Mouse (Mus musculus) kidney, adult 9 months (tissue): ENCODE data around the gene Ldlrad3.

Source experiments
- DNase-seq: peaks from one replicate; pipeline ENCODE4 v3.0.0; 2022

The Ldlrad3 gene

DNA sequence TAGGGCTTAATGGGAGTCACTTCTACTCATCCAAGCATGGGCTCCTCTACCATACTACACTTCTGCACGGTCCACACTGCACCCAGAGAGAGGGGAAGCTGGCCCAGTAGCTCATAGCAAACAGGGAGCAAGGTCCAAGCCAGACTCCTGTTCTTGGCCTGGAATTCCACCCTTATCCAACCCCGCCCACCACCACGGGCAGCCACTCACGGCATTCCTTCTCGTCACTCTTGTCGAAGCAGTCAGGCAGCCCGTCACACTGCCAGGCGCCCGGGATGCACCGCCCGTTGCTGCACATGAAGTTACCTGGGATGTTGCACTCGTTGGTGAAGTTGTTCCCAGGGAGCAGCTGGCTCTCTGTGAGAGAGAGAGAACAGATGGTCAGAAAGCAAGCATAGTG, 72.9 kb downstream of the Ldlrad3 start:
- peak; percentile 94 for DNase-seq

DNA sequence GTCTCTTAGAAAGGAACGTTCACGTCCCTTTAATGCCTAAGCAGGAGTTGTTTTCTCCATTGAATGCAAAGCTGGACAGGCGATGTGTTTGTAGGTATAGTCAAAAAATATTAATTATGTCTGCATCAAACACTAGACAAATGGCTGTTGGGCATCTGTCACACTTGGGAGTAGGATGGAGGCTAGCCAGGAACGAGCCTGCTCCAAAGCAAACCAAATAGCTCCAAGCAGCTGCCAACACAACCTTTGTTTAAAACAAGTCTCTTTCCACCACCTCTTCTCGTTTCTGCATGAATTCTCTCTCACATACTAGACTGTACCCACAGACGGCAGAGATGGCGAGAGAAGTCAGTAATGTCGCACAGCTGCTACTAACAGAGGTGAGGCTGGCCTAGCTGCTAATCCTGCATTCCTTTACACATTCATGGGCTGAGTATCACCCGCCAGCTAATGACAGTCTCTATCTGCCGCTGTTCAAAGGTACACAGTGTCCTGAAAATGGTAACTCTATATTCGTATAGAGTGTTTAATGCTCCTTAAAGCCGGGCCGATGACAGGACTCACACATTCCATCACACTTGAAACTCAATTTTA, 74.2 kb downstream of the Ldlrad3 start:
- no peak for DNase-seq

DNA sequence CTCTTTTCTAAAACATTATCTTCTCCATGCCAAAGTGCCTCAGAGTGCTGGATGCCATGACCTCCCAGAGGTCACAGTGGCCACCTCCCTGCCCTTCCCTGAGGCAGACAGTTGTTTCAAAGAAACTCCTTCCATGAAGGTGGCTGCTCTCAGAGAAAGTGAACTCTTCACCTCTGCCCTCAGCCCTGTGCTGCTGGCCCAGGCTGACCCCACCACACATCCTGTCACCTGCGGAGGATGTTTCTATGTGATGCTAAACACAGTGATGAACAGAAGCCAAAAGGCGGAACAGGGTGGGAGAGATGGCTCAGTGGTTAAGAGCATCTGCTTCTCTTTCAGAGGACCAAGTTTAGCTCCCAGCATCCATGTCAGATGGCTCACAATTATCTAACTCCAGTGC, 75.9 kb downstream of the Ldlrad3 start:
- no peak for DNase-seq

DNA sequence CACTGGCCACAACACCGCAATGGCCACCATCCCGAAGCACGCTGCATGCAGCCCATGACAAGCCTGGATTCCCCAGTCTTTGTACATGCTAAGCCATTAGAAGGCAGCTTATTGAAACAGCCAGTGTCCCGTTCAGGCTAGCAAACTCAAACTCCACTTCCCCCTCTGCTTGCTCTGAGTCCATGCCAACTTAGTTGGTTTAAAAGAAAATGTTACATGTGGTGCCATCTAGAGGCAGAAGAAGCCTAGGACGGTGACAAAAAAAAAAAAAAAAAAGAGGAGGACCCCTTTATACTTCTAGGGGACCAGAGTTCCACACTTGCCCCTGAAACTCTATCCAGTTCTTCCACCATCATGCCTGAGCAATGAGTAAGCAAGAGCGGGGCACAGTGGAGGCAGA, 78.9 kb downstream of the Ldlrad3 start:
- DNase-seq: peak; percentile 56

DNA sequence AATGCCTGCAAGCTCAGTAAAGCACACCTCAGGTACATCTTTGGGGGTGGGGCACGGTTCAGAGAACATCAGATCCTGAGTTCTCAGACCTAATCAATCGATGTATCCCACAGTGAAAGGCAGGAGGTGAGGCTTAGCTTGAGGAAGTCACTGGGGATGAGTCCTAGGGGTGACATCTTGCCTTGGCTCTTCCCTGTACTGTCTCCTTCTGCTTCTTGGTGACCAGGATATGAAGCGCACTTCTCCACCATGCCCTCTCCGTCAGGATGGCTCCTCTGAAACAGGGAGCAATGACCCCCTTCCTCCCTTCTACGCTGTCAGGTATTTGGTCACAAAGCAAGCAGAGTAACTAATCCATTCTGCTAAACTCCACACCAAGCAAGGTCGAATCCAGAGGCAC, 79.5 kb downstream of the Ldlrad3 start:
- DNase-seq: no peak

DNA sequence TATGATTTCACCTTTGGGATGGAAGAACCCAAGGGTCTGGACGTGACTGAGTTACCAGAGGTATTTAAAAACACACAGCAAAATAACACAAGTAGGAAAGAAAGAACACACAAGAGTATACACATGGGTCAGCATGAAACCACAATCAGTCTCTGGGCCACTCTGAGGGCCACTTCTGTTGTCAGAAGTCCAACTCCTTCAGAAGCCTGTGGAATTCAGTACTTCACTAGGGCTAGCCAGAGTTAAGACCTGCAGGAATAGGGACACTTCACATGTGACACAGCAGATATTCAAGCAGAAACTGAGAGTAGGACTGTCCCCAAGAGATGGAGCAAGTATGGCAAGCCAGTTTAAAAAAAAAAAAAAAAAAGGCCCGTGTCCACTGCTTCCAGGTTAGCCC, 80.7 kb downstream of the Ldlrad3 start:
- no peak for DNase-seq

DNA sequence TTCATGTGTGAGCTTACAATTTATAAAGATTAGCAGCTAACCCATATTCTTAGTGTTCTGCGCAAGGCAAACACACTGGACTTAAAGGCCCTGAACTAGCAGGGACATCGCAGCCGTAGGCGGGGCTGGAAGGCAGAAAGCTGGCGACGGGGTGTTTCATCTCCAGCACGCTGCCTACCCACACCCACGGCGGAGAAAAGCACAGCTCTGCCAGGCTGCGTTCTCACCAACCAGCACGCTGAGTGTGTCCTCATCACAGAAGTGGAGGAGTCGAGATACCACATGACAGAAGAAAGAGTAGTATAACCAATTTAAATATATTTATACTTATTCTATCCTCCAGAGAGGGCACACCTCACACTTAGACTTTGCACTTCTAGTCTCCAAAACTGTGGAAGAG, 82.2 kb downstream of the Ldlrad3 start:
- no peak for DNase-seq

DNA sequence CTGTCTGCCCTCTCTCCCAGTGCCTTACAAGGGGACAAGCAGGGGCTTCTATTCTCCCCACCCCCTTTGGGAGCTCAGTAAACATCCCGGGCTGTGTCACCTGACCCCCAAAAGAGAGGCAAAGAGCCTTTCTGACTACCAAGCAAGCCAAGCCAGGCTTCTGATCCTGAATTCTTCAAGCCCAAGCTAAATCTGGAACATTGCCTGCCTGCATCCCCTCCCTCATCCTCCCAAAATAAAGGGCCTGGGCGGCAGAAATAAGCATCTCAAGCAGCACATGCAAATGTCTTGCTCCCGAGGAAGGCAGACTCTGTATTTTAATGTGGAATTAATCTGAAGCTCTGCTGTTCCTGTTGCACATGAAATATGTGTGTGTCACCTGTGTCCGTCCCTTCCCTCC, 85.7 kb downstream of the Ldlrad3 start:
- DNase-seq: no peak

DNA sequence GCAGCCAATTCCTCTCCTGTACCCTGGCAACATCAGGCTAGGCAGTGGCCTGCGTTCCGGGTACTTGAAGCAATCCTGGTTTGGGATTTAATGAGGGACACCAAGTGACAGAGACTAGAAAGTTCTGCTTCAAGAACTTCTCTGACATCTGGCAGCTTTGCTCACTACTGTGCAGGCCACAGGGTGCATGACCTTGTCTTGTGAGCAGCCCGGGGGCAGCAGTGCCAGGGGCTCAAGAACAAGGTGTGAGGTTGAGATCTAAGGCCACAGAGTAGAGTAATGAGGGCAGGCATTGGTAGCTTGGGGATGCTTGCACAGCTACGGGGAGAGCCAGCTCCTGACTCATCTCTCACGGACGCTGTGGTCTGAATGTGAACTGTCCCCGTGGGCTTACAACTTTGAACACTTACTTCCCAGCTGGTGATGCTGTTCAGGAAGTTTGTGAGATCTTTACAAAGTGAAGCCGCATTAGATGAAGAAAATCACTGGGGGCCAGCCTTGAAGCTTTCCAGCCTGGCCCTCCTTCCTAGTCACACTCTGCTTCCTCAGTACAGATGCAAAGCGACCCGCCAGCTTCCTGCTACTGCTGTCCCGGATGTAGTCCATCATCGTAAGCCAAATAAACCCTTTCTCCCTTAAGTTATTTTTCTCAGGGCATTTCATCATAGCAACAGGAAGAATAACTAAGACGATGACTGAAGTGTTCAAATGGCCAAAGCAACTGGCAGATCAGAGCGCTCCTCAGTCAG, 86.3 kb downstream of the Ldlrad3 start:
- DNase-seq: no peak

DNA sequence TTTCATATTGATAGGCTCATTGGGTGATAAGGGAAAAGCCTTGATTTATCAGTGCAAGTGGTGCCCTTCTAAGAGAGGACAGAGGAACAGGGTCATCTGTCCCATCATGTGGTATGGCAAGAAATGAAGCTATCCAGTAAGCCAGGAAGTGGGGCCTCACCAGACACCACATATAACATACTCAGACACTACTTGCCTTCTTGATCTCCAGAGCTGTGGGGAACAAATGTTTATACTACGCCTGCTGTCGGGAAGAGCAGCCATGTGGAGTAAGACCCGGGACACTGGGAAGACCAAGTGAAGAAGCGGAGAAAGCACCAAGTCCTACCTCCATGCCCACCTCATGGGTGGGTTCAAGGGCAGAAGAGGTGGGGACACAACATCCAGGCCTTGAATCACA, 86.9 kb downstream of the Ldlrad3 start:
- no peak for DNase-seq

DNA sequence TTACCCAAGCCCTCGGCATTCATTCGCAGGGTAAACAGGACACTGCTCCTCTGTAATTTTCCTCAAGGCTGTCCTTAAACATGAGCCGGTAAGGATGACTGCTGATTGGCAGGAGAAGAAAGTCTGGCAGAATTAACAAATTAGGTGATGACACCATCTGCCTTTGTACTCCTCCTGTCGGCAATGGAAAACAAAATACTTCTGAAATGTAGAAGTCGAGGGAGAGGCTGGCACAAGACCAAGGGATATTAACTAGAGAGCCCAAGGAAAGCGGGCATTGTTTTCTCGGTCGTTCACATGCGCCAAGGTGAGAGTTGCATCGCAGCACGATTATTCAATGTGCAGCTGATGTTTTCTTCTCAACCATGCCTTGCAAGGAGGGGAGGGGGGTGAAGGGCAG, 91.4 kb downstream of the Ldlrad3 start:
- DNase-seq: peak; percentile 65

DNA sequence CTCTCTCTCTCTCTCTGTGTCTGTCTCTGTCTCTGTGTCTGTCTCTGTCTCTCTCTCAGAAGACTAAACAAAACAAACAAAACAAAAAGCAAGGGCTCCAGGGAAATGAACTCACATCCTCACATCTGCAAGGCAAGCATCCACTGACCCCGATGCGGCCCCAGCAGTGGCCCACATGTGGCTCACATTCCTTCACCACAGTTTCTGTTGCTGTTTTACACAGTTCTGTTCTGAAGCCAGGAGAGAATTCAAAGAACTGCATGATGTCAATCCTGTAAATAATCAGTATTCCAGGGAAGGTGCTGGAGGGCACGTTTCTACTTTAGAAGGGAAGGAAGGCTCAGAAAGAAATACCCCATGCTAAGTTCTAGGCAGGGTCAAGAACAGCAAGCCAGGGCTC, 91.9 kb downstream of the Ldlrad3 start:
- DNase-seq: no peak

DNA sequence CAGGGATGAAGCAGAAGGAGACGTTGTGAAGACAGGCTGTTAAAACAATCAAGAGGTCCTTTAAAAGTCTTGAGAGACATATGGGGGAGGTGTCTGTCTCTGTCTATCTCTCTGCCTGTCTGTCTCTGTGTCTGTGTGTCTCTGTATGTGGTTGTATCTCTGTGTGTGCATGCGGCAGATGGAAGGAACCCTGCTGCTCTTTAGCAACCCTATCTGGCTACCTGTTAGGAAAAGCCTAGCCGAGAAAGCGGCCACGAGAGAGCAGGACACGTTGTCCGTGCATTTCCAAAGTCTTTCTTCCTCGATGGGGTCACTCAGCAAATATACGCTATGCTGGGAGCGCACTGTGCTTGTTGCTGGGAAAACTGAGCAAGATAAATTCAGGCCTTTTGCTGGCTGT, 93.6 kb downstream of the Ldlrad3 start:
- DNase-seq: no peak

DNA sequence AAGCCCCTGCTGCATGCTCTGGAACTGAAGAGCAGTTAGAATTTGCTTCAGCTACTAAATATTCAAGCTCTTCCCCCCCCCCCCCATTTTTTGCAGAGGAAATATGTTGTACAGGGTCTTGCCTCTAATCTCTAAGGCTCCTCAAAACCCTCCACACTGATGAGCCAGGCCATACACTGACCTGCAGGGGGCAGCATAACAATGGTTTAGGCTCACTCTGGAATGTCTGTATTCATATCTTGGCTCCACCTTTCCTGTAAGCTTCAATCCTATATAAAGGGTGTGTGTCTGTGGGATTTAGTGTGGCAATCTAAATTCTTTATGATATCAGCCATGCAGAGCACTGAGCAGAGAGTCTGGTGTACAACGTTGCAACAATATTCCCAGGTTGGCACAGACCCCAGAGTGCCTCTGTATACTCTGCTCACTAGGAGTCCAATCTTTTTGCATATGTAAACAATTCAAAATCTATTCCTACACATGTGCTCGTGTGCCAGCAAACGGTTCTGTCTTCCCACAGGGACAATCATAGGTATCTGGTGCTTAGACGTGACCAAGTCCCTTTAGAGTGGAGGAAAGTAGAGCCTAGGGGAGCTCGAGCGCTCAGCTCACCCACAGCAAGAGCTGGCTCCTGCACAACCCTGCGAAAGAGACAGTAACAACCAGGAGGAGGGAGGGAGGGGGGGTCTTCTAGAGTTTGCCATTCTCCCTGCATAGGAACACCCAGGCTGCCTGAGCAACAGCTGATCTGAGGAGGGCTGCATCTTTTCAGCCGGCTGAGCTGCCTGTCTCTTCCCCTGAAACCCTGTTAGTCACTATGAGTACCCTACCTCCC, 94.5 kb downstream of the Ldlrad3 start:
- DNase-seq: peak; percentile 68

DNA sequence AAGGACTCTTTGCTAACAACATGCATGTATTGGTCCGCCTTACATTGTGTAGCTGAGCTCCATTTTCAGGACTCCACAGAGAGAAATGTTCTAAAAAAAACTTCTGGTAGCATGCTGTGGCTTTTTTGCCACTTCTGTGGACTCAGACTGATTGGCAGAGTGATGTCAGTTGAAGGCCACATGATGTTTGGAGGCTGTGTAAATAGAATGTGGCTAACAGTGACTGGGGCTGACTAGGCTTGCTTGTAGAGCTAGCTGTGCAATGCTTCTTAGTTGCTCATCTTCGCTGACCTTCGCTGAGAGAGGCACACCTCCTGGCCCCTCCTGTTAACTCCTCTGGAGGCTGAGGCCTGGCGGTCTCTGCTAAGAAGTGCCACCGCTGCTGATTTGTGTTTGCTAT, 98.4 kb downstream of the Ldlrad3 start:
- DNase-seq: no peak

DNA sequence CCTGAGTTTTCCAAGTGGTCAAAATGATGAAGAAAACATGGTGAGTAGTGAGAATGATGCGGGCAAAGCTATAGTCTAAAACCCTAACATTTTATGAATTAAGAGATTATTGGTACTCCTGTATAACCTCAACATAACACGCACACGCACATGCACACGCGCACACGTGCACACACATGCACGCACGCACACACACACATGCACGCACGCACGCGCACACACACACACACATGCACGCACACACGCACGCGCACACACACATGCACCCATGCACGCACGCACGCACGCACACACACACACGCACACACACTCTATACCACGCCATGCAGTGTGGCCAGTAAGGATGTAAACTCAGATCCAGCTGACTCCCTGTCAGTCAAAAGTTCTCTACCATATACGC, 99.6 kb downstream of the Ldlrad3 start:
- DNase-seq: no peak

DNA sequence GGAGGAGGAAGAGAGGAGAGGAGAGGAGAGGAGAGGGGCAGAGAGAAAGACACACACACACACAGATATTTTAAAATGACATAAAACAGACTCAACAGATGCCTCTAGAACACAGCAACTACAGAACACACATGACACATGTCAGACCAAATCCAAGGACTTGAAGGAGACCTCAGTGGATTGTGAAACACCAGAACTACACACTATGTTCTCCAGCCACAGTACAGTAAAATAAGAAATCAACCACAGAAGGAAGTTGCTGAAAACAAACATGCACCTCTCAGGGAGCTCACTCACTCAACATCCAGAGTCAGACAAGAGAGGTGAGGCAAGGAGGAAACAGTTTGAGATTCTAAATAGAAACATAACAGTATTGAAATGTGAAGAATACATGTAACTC, 103.4 kb downstream of the Ldlrad3 start:
- DNase-seq: no peak

DNA sequence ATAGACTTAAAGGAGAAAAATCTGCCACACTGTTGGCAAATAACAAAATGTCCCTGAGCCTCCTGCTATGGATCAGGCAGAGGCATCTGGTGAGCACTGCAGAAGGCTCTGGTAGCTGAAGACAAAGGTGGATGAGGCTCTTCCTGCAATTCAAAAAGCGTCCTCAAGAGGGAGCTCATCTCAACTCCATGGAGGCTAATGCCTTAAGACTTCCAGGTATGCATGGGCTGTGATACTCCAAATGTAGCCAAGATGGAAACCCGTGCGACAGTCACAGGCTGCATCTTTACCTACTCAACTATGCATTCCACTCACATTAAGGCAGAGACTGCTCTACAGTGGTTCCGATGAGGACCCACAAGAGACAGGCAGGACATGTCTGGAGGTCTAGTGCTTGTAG, 108.6 kb downstream of the Ldlrad3 start:
- peak; percentile 85 for DNase-seq

DNA sequence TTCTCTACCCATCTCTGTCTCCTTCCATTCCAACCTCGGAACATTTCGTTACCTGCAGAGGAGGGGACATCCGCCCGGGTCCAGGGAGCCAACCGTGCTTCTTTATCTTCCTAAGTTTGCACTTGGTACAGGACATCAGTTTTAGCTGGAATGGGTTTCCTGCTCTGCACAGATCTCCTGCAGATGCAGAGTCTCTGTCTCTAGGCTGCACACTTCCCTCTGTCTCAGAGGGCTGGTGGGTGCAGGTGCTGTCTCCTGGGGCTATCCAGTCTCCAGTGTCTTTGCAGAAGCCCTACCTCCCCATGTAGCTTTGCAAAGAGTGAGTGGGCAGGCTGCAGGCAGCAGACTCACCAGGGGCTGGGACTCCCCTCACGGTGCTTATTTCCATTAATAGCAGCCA, 109.9 kb downstream of the Ldlrad3 start:
- no peak for DNase-seq

DNA sequence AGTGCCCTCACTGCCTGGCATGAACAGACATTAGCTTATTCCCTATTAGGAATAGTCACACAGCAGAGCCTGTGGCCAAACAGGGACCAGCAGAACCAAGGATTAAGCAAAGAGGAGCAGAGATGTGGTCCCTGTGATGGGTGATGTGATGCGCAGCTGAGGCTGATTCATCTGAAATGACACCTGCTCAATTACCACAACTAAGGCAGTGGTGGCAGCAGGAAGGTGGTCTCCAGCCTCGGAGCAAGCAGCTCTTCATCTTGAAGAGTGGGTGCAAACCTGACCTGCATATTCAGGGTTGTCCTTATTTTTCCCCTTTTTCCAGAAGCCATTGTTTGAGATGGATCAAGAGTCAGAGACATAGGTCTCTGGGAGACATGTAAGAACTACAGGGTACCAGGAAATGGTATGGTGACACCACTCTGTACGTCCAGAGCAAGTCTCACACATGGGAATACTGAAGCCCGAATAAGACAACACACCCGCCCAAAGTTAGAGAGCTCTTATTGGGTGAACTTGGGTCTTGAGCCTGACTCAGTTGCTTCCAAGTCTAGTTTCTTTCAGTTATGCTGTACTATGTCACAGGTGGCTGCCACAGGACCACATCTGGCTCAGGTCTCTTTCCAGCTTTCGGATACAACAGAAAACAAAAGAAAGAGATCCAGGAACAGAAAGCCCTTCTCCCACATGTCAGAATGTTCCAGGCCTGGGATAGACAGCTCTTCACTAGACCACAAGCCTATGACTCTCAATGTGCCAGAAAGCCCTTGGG, 112.7 kb downstream of the Ldlrad3 start:
- DNase-seq: no peak

DNA sequence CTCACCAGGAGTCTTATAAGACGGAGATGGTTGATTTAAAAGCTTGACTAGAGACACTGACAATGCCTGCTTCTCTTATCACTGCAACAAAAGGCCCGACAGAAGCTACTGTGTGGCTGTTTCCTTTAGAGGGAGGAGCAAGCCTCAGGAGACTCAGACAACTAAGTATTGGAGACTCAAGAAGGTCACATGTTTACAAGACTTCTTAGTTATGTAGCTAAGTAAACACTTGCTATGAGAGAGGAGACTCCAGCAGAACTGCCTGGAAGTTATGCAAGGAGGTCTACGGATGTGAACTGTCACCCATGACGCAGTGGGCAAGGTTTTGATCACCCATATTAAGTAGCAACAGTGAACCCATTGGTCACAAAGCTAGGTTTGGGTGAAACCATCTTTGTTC, 113.3 kb downstream of the Ldlrad3 start:
- DNase-seq: no peak

DNA sequence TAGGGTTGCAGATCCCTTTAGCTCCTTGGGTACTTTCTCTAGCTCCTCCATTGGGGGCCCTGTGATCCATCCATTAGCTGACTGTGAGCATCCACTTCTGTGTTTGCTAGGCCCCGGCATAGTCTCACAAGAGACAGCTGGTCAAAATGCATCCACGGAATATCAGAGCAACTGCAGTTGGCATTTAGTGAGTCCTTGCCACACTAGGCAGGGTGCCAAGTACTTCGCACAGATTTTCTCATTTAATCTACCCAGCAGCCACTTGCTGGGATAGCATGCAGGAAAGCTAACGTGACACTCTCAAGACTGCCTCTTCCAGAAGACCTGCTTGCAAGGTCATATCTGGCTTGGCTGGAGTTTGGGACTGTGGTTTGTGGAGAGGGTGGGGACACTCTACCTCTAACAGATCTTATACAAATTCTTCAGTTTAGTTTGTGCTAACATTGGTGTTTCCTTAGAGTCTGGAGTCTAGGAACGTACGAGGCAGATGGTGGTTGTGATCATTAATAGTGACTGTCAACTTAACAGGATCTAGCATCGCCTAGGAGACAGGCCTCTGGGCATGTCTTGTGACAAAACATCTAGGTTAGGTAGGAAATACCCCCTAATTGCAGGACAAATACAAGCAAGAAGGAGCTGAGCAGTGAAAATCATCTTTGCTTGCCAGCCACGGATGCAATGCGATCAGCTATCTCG, 115.0 kb downstream of the Ldlrad3 start:
- no peak for DNase-seq
